Mouse (Mus musculus): ENCODE results near the gene Nkiras2.

DNA sequence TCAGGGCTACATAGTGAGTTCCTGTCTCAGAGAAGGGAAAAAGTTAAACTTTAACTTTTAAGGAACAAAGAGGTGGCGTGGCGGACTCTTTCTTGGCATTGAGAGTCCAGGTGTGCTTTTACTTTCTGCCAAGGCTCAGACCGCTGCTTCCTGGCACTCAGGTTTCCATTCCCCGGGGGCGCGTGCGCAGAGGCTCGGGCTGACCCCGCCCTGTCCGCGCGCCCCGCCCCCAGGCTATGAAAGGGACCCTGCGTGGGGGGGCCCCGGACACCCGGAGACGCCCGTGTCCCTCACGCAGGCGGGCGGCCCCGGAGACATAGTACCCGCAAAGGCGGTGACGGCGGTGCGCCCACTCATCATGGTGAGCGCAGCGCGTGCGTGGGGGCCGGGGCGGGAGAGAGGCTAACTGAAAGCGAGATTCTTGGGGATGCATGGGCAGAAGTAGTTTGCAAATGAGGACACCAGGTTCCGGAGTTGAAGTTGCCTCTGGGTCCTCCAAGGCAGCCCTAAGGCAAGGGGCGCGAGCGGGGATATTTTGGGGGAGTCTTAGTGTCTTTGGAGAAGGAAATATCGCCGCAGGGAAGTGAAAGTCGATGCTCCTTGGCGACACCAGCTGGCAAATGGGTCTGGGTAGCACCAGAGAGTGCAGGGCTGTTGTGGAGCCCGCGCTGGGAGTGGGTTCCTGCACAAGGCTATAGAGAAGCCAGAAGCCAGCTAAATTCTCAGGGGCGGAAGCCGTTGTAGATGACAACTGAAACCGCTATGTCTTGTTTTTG lies 44.1 kb upstream of the Nkiras2 start, which contains the start of gene Cnp:
- no peak for TF ChIP-seq CTCF (IDR thresholded peaks at IDR 0.05; ENCODE audit: borderline replicate concordance, insufficient read depth, low read depth, low read length)
- TF ChIP-seq POLR2A (IDR thresholded peaks at IDR 0.05; ENCODE audit: borderline replicate concordance, insufficient read depth, low read length): 0 out of 2 replicates have a peak, but pooled peaks have one; percentile 36

Measured in cerebellum, adult 2 months (tissue).